Mouse (Mus musculus) heart, postnatal 10 days (tissue): ENCODE measurements around the gene Rnf40. TPM values are rescaled to one million over a fixed set of nuclear protein-coding genes. Genes with fewer than 3 reads are reported as not detected.
"Not testable (repeated sequence)": the region's sequence is repeated elsewhere in the genome, so short reads cannot be mapped to it uniquely, and the experiment has no call there.

Source experiments
- DNase-seq, 2 experiments: peaks; one replicate each; pipeline ENCODE4 v3.0.0; 2021
- intact Hi-C: fragments of 180-260 bp; cut with DNase I; formaldehyde crosslinking; loops from one replicate; pipeline ENCODE4 v1.15.1; 2025
- total RNA-seq, 2 experiments: library from RNA; stranded (reverse); gene quantifications; 2 replicates each; pipeline ENCODE4 v1.2.3; 2021

The Rnf40 gene
- total RNA-seq, 2 experiments from 2014 or later: 54.3 to 57.0 TPM

DNA sequence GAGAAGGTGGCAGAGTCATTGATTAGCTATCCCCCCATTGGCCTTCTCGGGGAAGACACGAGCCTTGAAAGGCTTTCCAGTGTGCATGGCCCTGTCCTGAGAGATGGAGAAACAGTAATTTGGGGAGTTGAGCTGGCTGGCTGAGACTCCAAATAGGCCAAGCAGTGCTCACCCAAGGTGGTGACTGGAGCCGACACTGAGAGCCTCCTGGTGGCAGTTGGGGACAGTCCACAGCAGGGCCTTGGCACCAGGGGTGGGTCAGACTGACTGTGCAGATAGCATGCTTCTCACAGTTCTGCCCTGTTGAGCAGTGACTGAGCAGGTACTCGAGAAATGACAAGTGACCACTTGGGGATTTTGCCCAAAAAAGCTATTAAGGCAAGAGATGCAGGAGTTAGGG is 13.2 kb downstream of the Rnf40 start:
- DNase-seq: no peak
- intact Hi-C loops: no loop called here

DNA sequence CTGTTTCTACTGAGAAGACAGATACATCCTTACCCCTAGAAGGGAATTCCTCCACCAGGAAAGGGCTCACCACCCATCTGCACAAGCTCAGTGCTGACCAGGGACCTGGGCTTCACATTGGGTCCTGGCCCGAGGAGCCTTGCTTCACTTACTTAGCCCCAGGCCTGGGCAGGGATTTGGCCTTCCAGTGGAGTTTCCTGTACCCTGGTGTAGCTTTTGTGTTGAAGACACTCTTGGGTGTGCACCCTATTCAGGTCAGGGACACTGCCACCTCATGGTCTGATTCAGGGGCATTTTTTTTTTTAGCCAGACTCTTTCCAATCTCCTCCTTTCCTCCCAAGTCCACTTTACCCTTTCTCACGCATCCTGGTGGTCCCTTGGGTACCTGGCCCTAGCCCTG is 14.3 kb downstream of the Rnf40 start:
- DNase-seq: no peak
- intact Hi-C loops: no loop called here

DNA sequence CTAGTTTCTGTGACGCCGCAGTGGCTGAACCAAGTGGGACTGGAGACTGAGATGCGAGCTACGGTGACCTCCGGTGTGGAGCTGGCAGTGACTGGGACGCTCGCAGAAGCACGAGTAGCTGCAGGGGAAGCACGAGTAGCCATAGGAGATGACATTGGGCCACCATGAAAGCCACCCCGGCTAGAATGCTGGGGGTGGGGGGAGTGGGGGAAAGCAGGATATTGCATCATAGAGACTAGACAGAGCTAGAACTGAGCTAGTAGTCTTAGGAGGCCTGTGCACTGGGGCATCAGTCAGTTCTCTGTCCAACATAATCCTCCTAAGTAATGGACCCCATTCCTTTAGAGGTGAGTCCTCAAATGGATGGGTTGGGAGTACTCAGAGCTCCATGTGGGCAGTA is 15.7 kb downstream of the Rnf40 start:
- intact Hi-C loops: no loop called here

DNA sequence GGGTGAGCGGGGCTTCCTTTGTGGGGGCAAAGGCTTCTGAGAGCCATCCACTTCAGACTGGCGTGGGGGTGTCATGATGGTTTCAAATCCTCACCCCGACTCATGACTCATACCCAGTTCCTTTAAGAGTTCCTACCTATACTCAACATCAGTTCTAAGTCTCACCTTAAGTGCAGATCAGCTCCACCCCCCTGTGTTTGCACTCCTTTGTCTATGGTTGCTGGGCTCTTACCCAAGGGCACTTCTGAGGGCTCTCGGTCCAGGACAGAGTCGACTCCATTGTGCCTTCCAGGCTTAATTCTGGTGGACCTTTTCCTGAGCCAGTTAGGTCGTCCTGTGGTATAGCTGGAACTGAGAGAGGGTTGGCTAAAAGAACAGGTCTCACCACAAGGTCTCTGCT is 18.6 kb downstream of the Rnf40 start:
- intact Hi-C loops: no loop called here
- no peak for DNase-seq

More for the DNA sequence above, 15.7 kb downstream of the Rnf40 start:
- DNase-seq: no peak

DNA sequence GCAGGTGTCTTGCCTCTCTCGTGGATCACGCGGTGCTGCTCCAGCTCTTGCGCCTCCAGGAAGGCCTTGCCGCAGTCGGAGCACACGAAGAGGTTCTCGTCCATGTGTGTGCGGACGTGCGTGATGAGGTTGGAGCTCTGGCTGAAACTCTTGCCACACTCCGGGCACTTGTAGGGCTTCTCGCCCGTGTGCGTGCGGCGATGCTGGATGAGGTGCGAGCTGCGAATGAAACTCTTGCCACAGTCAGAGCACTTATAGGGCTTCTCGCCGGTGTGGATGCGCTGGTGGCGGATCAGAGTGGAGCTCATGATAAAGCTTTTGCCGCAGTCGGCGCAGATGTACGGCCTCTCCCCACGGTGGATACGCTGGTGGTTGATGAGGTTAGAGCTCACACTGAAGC is 22.4 kb downstream of the Rnf40 start:
- intact Hi-C loops: loop anchor here (5.0 kb wide), 1 partner anchor 136 kb away; no protein-coding TSS in a partner anchor
- no peak for DNase-seq

DNA sequence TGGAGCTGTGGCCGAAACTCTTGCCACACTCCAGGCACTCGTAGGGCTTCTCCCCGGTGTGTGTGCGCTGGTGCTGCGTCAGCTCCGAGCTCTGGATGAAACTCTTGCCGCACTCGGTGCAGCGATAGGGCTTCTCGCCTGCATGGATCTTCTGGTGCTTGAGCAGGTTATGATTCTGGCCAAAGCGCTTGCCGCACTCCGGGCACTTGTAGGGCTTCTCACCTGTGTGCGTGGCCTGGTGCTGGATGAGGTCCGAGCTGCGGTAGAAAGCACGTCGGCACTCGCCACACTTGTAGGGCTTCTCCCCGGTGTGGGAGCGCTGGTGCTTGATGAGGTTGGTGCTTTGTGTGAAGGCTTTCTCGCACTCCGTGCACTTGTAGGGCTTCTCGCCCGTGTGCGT is 23.0 kb downstream of the Rnf40 start:
- no peak for DNase-seq
- intact Hi-C loops: loop anchor here (5.0 kb wide), 1 partner anchor 136 kb away; no protein-coding TSS in a partner anchor

DNA sequence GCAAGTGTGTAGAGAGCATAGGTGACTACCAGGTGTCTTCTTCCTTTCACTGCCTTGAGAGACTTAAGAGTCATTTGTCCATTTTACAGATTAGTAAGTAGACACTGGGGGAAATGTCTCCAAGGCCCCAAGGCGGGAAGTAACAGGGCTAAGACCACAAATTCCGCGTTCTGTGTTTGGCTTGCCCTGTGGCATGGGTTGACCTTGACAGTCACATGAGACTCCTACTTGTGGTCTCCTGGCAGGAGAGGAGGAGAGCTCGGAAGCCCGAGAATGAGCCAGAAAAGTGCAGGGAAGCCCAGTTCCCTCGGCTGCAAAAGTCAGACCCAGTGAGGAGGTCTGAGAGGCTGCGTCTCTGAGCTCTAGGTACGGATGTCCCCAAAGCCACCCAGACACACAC is 24.9 kb downstream of the Rnf40 start:
- DNase-seq: peak; percentile 27 to 37
- intact Hi-C loops: loop anchor here (5.0 kb wide), 1 partner anchor 134 kb away; no protein-coding TSS in a partner anchor

DNA sequence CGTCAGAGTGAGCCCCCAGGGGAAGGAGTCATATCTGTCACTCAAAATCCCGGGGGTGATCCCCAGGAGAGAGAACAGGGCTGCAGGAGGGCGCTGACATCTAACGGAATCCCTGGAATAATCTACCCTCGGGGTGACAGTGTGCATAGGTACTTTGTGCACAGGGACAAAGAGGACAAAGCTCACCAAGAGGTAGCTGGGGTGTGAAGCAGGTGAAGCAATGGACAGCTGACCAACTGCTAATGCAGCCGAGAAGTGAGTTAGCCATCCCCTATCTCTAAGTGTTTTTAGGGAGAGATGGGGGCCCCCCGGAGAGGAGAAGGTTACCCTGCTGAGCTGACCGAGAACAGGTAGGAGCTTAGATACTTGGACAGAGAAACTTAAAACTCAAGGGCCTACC is 25.5 kb downstream of the Rnf40 start:
- peak in 1 of 2 experiments; percentile 31 for DNase-seq
- intact Hi-C loops: loop anchor here (1.0 to 5.0 kb wide), 2 partner anchors 23 to 133 kb away; no protein-coding TSS in a partner anchor

DNA sequence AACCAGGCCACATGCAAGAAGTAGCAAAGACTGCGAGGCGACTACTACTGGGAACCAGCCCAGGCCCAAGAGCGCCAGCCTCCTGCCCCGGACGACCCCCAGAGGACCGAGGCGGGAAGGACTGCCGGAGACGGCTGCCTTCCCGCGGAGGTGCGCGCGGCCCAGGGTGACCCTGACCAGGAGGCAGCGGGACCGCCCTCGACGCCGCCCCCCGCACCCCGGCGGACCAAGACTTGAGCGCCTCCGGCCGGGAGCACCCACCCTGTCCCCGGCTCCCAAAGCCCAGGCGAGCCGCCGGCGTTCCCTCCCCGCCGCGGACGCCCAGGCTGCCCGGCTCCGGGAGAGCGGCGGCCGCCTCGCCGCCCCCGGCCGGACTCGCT is 25.9 kb downstream of the Rnf40 start:
- intact Hi-C loops: loop anchor here (1.0 to 5.0 kb wide), 2 partner anchors 23 to 133 kb away; no protein-coding TSS in a partner anchor
- peak; percentile 75 to 78 for DNase-seq

DNA sequence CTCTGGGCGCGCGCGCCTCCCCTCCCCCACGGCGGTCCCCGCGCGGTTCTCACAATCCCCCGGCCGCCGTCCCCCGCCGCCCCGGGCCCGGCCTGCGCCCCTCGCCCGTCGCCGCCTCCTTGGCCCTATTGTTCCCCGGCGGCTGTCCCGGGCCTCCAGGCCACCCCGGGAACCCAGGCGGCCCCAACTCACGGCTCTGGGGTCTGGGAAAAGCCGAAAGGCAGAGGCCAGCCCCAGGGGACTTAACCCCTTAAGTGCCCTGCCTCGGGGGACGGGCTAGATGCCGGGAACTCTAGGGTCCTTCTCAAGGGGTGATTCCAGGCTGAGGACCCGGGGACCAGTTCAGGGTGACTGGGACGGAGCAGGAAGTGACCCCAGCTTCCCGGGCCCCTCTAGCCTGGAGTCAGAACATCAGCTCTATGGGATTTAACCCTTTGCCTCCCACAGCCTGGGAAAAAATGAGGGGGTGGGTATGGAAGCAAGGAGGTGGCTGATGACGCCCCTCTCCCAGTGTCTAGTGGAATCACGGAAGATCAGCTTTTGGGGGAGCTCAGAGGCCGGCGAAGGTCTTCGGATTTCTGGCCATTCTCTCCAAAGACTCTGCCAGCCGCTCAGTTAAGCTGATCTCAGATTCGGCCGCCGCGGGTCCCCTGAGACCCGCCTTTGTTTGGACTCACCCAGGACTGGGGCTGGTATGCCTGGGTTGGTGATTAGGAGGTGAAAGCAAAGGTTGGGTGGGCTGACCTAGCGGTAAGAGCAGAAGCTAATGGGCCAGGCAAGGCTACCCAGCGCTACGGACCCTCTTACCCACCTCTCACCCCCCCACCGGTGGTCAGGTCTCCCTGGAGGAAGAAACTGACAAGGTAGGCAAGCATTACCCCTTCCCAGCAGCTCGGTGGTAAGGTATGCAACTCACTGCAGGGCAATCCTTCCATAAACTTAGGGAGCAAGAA is 26.6 kb downstream of the Rnf40 start, which contains the start of gene Zfp629:
Gene Zfp629, minus strand, starts transcription at position 907 of the 953 bp plus-strand sequence.
- DNase-seq: peak; percentile 87 to 90
- intact Hi-C loops: loop anchor here (1.0 to 5.0 kb wide), 3 partner anchors 22 to 132 kb away; partner anchors contain the start of gene Bcl7c

DNA sequence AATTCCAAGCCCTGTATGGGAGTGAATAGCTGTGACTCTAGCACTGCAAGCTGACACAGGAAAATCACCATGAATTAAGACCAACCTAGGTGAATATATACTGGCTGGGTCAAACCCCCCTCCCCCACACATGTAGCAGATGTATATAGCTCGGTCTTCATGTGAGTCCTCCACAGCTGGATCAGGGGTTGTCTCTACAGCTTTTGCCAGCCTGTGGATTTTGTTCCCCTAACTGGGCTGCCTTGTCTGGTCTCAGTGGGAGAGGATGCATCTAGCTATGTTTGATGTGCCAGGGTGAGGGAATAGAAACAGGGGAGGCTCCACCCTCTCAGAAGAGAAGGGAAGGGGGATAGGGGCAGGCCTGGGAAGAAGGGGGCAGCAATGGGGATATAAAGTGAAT is 27.8 kb downstream of the Rnf40 start:
- intact Hi-C loops: loop anchor here (5.0 kb wide), 1 partner anchor 91 kb away; the partner anchor contains the start of gene Bcl7c
- no peak for DNase-seq

DNA sequence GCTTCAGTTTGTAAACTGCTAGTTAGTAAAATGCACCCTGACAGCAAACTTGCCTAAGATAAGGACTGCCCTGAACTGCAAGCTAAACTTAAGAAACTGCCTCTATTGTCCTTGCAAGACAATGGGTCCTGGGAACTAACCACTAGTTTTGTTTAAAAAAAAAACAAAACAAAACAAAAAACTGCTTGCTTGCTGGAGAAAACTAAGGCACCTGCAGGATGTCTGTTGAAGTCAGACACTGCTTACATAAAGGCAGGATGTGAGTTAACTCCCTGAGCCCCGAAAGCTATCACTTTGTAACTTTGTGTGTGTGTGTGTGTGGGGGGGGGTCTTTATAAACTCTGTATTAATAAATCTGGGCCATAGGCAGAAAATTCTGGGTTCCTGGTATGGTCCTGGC is 28.3 kb downstream of the Rnf40 start:
- DNase-seq: no peak
- intact Hi-C loops: loop anchor here (5.0 kb wide), 1 partner anchor 90 kb away; the partner anchor contains the start of gene Bcl7c

DNA sequence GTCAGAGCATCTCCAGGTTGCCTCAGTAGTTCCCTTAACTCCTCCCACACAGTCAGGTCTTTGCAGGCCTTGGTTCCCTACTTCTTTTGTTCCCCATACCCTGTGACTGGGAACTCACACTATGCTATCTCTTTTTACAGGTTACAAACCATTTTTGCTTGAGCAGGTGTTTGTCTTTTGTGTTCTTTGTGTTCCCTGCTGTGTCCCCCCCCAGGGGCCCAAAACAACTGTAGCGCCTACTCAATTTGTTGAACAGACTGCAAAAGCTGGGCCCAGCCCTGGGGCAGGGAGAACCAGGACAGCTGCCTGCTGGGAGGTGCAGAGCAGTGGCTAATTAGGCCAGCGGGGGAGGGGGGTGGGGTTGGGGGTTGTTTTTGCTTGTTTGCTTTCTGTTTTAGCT is 29.4 kb downstream of the Rnf40 start:
- intact Hi-C loops: loop anchor here (5.0 kb wide), 1 partner anchor 89 kb away; the partner anchor contains the start of gene Bcl7c
- DNase-seq: no peak

DNA sequence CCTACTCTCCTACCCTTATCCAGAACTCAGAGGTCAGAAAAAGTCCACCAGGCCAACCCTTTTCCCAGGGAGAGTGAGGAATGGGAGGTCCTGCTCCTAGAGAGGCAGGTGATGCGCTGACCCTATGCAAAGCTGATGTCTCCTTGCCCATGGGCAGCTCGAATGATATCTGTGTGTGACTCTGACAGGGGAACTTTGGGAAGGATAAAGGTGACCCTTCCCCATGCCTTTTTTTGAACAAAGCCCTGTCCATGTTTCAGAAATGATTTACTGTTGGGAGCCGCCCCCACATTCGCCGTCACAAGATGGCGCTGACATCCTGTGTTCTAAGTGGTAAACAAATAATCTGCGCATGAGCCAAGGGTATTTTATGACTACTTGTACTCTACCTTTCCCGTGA is 29.8 kb downstream of the Rnf40 start:
- intact Hi-C loops: loop anchor here (5.0 kb wide), 1 partner anchor 89 kb away; the partner anchor contains the start of gene Bcl7c
- DNase-seq: not testable (repeated sequence)

DNA sequence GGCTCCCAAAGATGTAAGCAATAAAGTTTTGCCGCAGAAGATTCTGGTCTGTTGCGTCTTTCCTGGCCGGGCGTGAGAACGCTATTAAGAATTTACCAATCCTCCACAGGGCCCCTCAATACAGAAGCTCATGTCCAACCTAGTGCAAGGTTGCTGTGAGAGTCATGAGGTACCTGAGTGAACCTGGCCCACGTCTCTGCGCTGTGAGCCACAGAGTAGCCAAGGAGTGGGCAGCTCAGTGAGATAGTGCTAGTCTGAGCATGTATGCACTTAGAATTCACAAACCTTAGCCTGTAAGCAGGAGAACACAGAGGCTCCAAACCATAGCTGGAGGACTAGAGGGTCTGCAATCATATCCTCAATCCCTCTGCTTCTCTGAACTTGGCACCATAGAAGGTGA is 37.5 kb downstream of the Rnf40 start:
- intact Hi-C loops: no loop called here
- no peak for DNase-seq

DNA sequence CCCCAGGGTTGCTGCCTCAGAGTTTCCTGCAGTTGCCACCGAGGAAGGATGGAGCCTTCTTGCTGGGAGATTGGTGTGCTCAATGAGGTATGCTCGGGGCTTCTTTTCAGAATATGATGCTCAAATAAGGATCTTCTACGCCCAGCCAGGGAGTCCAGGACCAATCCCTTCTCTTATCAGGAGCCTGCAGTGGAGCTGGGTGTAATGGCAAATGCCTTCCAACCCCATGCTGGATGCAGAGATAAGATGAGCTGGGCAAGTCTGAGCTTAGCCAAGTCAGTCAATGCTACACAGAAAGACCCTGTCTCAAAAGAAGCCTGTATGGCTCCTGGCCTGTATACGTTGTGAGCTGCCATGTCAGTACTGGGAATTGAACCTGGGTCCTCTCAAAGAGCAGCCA is 37.9 kb downstream of the Rnf40 start:
- intact Hi-C loops: no loop called here
- DNase-seq: no peak

DNA sequence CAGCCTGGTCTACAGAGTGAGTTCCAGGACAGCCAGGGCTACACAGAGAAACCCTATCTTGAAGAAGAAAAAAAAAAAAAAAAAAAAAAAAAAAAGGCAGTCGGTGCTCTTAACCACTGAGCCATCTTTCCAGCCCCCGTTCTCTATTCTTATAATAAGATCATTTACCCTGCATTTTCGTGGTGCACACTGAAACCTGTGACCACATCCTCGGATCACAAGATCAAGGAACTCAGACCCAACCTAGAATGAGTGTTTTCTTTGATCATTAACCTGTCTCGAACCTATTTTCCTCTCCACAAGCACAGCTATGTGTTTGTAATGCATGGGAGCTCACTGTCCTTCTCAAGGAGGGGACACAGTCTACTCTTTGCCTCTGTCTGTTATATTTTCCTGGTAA is 40.1 kb downstream of the Rnf40 start:
- no peak for DNase-seq
- intact Hi-C loops: no loop called here

DNA sequence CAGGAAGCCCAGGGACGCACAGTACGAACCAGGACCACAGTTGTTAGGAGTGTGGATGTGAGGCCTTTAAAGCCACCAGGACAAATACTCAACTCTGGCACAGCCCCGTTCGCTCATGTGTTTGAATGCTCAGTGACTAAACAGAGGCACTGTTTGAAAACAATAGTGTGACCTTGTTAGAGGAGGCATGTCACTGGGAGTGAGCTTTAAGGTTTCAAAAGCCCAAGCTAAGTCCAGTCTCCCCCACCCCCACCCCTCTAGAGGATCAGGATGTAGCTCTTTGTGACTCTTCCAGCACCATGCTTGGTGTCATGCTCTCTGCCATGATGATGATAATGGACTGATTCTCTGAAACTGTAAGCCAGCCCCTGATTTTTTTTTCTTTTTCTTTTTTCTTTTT is 42.8 kb downstream of the Rnf40 start:
- DNase-seq: no peak
- intact Hi-C loops: no loop called here

DNA sequence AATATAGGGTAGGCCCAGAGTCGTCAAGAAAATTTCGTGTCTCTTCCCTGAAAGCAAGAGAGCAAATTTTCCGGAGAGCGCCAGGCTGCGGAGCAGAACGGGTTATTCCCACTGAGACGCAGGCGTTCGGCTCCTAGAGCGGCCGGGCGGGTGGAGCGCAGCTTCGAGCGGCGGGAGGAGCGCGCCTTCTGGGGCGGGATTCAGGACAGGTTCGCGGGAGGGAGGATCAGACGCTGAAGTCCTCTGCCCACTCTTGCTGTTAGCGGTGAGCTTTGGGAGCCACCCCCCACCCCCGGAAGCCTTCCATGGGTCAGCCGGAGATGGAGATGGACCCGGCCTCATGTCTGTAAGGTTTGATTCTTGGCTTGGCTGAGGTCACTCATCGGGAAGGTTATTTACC is 48.4 kb downstream of the Rnf40 start:
- intact Hi-C loops: loop anchor here (1.0 kb wide), 1 partner anchor 23 kb away; no protein-coding TSS in a partner anchor
- peak; percentile 85 to 87 for DNase-seq

DNA sequence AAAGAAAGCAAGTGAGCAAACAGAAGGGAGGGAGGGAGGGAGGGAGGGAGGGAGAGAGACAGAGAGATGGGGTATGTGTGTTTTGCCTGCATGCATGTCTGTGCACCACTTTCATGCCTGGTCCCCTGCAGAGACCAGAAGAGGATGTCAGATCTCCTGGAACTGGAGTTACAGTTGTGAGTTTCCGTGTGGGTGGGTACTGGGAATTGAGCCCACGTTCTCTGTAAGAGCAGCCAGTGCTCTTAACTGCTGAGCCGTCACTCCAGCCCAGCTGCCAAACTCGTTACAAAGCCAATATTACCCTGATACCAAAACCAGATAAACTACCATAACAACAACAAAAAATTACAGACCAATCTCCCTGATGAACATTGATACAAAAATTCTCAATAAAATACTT is 52.7 kb downstream of the Rnf40 start:
- intact Hi-C loops: no loop called here

DNA sequence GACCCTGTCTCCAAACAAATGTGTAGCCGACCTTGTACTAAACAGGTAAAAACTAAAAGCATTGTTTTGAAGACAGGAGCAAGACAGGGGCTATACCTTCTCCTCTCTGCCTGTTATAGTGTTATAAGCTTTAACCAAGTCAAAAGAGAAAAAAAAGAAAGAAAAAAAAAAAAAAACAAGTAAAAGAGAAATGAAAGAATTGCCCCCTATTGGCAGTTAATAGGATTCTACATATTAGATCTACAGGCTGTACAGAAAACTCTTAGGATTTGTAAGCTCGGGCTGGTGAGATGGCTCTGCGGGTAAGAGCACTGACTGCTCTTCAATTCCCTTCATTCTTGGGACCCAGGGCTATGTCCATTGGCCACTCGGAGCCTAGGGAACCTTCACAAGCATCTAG is 53.7 kb downstream of the Rnf40 start:
- intact Hi-C loops: no loop called here
- DNase-seq: no peak

More for the DNA sequence above, 52.7 kb downstream of the Rnf40 start:
- DNase-seq: peak in 1 of 2 experiments; percentile 16

DNA sequence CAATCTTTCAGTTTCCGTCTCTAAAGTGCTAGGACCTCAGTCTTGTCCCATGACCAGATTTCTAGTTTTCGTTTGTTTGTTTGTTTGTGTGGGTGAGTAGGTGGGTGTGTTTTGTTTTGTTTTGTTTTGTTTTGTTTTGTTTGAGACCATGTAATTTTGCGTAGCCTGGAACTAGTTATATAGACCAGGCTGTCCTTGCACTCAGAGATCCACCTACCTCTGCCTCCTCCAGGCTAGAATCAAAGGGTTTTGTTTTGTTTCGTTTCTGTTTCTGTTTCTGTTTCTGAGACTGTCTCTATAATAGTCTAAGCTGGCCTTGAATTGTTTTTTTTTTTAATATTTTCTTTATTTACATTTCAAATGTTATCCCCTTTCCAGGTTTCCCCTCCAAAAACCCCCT is 57.8 kb downstream of the Rnf40 start:
- intact Hi-C loops: no loop called here
- DNase-seq: no peak
